Mouse (Mus musculus) MEL (cell line): ENCODE measurements around the gene Fto. TPM values are rescaled to one million over a fixed set of nuclear protein-coding genes. Genes with fewer than 3 reads are reported as not detected.

ENCODE experiments used
- DNase-seq: peaks from one replicate; pipeline ENCODE4 v3.0.0; 2011; ENCODE audit warnings: low read depth, low spot score
- H3K27ac ChIP-seq: 2 replicates; pipeline ENCODE4 v1.5.1; 2012; ENCODE audit warnings: low read depth, mild to moderate bottlenecking, control low read depth, low read length, moderate library complexity; ENCODE audit not compliant: control insufficient read depth
- H3K27me3 ChIP-seq, 2 experiments: fragments of 150-350 bp in 1 of 2; sonication (generic) in 1 of 2; 2 replicates each; pipeline ENCODE4 v1.6.1; 2012; ENCODE audit warnings: low read length in 2 of 2, mild to moderate bottlenecking in 2 of 2, improper control_type of control experiment in 1 of 2, moderate library complexity in 1 of 2; ENCODE audit not compliant: insufficient read depth in 2 of 2, control insufficient read depth in 1 of 2
- H3K36me3 ChIP-seq, 2 experiments: 2 replicates each; pipeline ENCODE4 v1.6.1; 2012 to 2014; ENCODE audit warnings: low read length in 2 of 2, improper control_type of control experiment in 1 of 2, inconsistent platforms in 1 of 2, mild to moderate bottlenecking in 1 of 2; ENCODE audit not compliant: insufficient read depth in 2 of 2, control insufficient read depth in 1 of 2
- H3K4me1 ChIP-seq, 2 experiments: fragments of 150-350 bp in 1 of 2; sonication (generic) in 1 of 2; 2 replicates each; pipeline ENCODE4 v1.6.1; 2012; ENCODE audit warnings: low read length in 2 of 2, improper control_type of control experiment in 1 of 2, mild to moderate bottlenecking in 1 of 2; ENCODE audit not compliant: insufficient read depth in 2 of 2, control insufficient read depth in 1 of 2
- H3K4me3 ChIP-seq, 2 experiments: fragments of 150-350 bp in 1 of 2; sonication (generic) in 1 of 2; 2 replicates each; pipeline ENCODE4 v1.5.1; 2012; ENCODE audit warnings: low read depth in 2 of 2, low read length in 2 of 2, mild to moderate bottlenecking in 2 of 2, moderate library complexity in 2 of 2, control low read depth in 1 of 2, improper control_type of control experiment in 1 of 2; ENCODE audit not compliant: control insufficient read depth in 1 of 2, insufficient read depth in 1 of 2
- H3K79me2 ChIP-seq: 2 replicates; pipeline ENCODE4 v1.6.1; 2012; ENCODE audit warnings: mild to moderate bottlenecking, low read length, moderate library complexity; ENCODE audit not compliant: control insufficient read depth, poor library complexity, insufficient read depth
- H3K9ac ChIP-seq: 2 replicates; pipeline ENCODE4 v1.6.1; 2012; ENCODE audit warnings: low read depth, mild to moderate bottlenecking, control low read depth, low read length, moderate library complexity; ENCODE audit not compliant: control insufficient read depth, poor library complexity, severe bottlenecking
- H3K9me3 ChIP-seq: fragments of 150-350 bp; sonication (generic); replicated peaks from 2 replicates; pipeline ENCODE4 v1.6.1; 2012; ENCODE audit warnings: mild to moderate bottlenecking, low read length, improper control_type of control experiment, moderate library complexity; ENCODE audit not compliant: insufficient read depth
- CTCF ChIP-seq, 3 experiments: IDR thresholded peaks in 2 of 3; conservative IDR thresholded peaks in 1 of 3; 2 replicates each; pipeline ENCODE4 v1.5.1; 2011 to 2012; ENCODE audit warnings: low read length in 3 of 3, low read depth in 2 of 3, mild to moderate bottlenecking in 2 of 3, improper control_type of control experiment in 1 of 3, inconsistent platforms in 1 of 3, mixed read lengths in 1 of 3, moderate library complexity in 1 of 3; ENCODE audit not compliant: control insufficient read depth in 1 of 3, insufficient read depth in 1 of 3, poor library complexity in 1 of 3, severe bottlenecking in 1 of 3
- EP300 ChIP-seq, 2 experiments: IDR thresholded peaks; 2 replicates each; pipeline ENCODE4 v1.6.1; 2011; ENCODE audit warnings: improper control_type of control experiment in 2 of 2, low read length in 2 of 2, low read depth in 1 of 2, mild to moderate bottlenecking in 1 of 2
- GABPA ChIP-seq: IDR thresholded peaks from 2 replicates; pipeline ENCODE4 v1.6.1; 2012; ENCODE audit warnings: low read depth, mild to moderate bottlenecking, inconsistent platforms, low read length, improper control_type of control experiment, moderate library complexity
- JUND ChIP-seq: IDR thresholded peaks from 2 replicates; pipeline ENCODE4 v1.6.1; 2011; ENCODE audit warnings: low read depth, mild to moderate bottlenecking, improper control_type of control experiment, low read length
- KAT2A ChIP-seq: conservative IDR thresholded peaks from 2 replicates; pipeline ENCODE4 v1.6.1; 2012; ENCODE audit warnings: low read depth, low read length, improper control_type of control experiment, inconsistent platforms
- MAZ ChIP-seq: IDR thresholded peaks from 2 replicates; pipeline ENCODE4 v1.6.1; 2012; ENCODE audit warnings: low read depth, mild to moderate bottlenecking, inconsistent platforms, low read length, improper control_type of control experiment
- MEF2A ChIP-seq: IDR thresholded peaks from 2 replicates; pipeline ENCODE4 v1.6.1; 2014; ENCODE audit warnings: low read depth, mild to moderate bottlenecking, inconsistent platforms, low read length, improper control_type of control experiment; ENCODE audit not compliant: poor library complexity, insufficient replicate concordance, severe bottlenecking; ENCODE audit errors: extremely low read depth
- MYC ChIP-seq: IDR thresholded peaks from 2 replicates; pipeline ENCODE4 v1.6.1; 2011; ENCODE audit warnings: low read depth, mild to moderate bottlenecking, low read length, improper control_type of control experiment, moderate library complexity
- POLR2A ChIP-seq, 2 experiments: IDR thresholded peaks; 2 replicates each; pipeline ENCODE4 v1.6.1; 2011 to 2012; ENCODE audit warnings: low read length in 2 of 2, mild to moderate bottlenecking in 2 of 2, control low read depth in 1 of 2, improper control_type of control experiment in 1 of 2, low read depth in 1 of 2, moderate library complexity in 1 of 2; ENCODE audit not compliant: control insufficient read depth in 1 of 2, insufficient read depth in 1 of 2, poor library complexity in 1 of 2
- RAD21 ChIP-seq: IDR thresholded peaks from 2 replicates; pipeline ENCODE4 v1.6.1; 2011; ENCODE audit warnings: mild to moderate bottlenecking, low read depth, low read length, improper control_type of control experiment
- SMC3 ChIP-seq: IDR thresholded peaks from 2 replicates; pipeline ENCODE4 v1.6.1; 2011; ENCODE audit warnings: low read depth, low read length, improper control_type of control experiment
- TAL1 ChIP-seq: IDR thresholded peaks from 2 replicates; pipeline ENCODE4 v1.6.1; 2012; ENCODE audit warnings: mild to moderate bottlenecking, inconsistent platforms, low read length, moderate library complexity, mixed read lengths
- TCF12 ChIP-seq: IDR thresholded peaks from 2 replicates; pipeline ENCODE4 v1.6.1; 2014; ENCODE audit warnings: low read depth, mild to moderate bottlenecking, inconsistent platforms, low read length, improper control_type of control experiment, moderate library complexity
- UBTF ChIP-seq: IDR thresholded peaks from 2 replicates; pipeline ENCODE4 v1.6.1; 2012; ENCODE audit warnings: low read depth, mild to moderate bottlenecking, inconsistent platforms, low read length, improper control_type of control experiment, moderate library complexity, borderline replicate concordance; ENCODE audit not compliant: insufficient read depth
- USF1 ChIP-seq: IDR thresholded peaks from 2 replicates; pipeline ENCODE4 v1.6.1; 2014; ENCODE audit warnings: low read depth, mild to moderate bottlenecking, inconsistent platforms, low read length, improper control_type of control experiment, moderate library complexity
- ZKSCAN1 ChIP-seq: IDR thresholded peaks from 2 replicates; pipeline ENCODE4 v1.6.1; 2012; ENCODE audit warnings: low read depth, mild to moderate bottlenecking, inconsistent platforms, low read length, improper control_type of control experiment, moderate library complexity
- ZMIZ1 ChIP-seq: IDR thresholded peaks from 2 replicates; pipeline ENCODE4 v1.6.1; 2012; ENCODE audit warnings: low read depth, mild to moderate bottlenecking, inconsistent platforms, low read length, improper control_type of control experiment, moderate library complexity
- ZNF384 ChIP-seq: IDR thresholded peaks from 2 replicates; pipeline ENCODE4 v1.6.1; 2012; ENCODE audit warnings: low read depth, mild to moderate bottlenecking, inconsistent platforms, low read length, improper control_type of control experiment
- polyA plus RNA-seq, 2 experiments: library from polyadenylated mRNA; stranded (reverse) in 1 of 2; unstranded in 1 of 2; fragments of >175 nt in 1 of 2; fragments of >200 nt in 1 of 2; gene quantifications; 2 replicates each; pipeline versions ENCODE4 v1.2.1 to v1.2.4; 2012; ENCODE audit warnings: low replicate concordance in 2 of 2, low read depth in 1 of 2; ENCODE audit not compliant: insufficient read length in 2 of 2, insufficient read depth in 1 of 2, missing spikeins in 1 of 2
- total RNA-seq: library from RNA; depleted of rRNA; stranded (reverse); fragments of 300-350 nt; gene quantifications from 2 replicates; pipeline ENCODE4 v1.2.3, GENCODE M21; 2012

The Fto gene
- total and polyA plus RNA-seq, 3 experiments, result 13.5 to 41.1 TPM; not detected in 1

DNA sequence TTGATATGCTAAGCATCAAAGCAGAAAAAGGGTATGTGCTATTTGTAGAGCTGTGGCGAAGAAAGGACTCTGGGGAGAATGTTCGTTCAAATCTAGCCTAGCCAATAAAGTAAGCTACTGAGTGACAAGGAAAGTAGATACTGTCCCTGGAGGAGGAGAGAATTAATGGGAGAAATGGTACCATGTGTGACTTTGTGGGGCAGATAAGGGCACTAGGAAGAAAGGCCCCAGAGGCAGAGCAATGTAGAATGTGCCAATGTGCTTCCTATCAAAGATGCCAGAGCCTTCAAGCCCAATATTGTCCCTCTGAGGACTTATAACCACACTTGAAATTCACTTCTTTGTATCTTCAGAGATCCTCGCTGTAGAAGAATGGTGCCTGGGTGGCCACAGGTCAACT lies 227.9 kb downstream of the Fto start:
- H3K9me3 ChIP-seq, result no peaks in the 10 kb centered on the region
- DNase-seq, result no peak
- H3K4me1 ChIP-seq, result no peaks in the 10 kb centered on the region; a peak in 1 of 4 replicates
- H3K27ac ChIP-seq, result no peak overlapping the region
- no peak for TF ChIP-seq POLR2A (IDR thresholded peaks at IDR 0.05; ENCODE audit: control insufficient read depth in 1 of 2, insufficient read depth in 1 of 2, low read depth in 1 of 2, low read length in 2 of 2, poor library complexity in 1 of 2)
- no peak for TF ChIP-seq ZKSCAN1
- TF ChIP-seq MYC, result no peak
- TF ChIP-seq KAT2A, result no peak
- TF ChIP-seq ZMIZ1, result no peak
- H3K4me3 ChIP-seq, result no peak overlapping the region
- no peaks in the 10 kb centered on the region for H3K36me3 ChIP-seq
- H3K27me3 ChIP-seq, result no peaks in the 10 kb centered on the region
- H3K79me2 ChIP-seq, result no peaks in the 10 kb centered on the region
- H3K9ac ChIP-seq, result no peak overlapping the region

DNA sequence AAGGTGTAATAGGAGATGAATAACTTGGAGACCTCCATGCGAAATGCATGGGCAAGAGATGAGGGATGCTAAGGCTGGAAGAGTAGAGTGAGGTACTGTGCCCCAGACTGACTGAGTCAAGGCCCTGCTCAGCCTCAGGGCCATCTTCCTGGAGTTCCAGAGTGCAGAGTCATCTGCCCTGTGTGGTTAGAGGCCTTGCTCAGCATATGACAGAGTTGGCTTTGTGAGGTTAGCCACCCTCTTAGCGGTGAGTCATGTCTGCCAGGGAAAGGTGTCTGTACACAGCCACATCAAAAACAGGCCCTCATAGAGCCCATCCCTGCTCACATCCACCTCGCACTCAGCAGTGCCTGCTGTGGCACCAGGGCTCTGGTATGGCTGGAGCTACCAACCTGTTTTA lies 232.2 kb downstream of the Fto start:
- no peaks in the 10 kb centered on the region for H3K79me2 ChIP-seq
- no peaks in the 10 kb centered on the region for H3K9me3 ChIP-seq
- H3K36me3 ChIP-seq, result no peaks in the 10 kb centered on the region; a peak in 1 of 4 replicates
- H3K27me3 ChIP-seq, result no peaks in the 10 kb centered on the region
- no peak overlapping the region for H3K4me3 ChIP-seq
- no peak overlapping the region for H3K27ac ChIP-seq
- no peak for TF ChIP-seq MAZ
- no peak for TF ChIP-seq ZNF384
- no peak for TF ChIP-seq MYC
- no peak for TF ChIP-seq USF1
- TF ChIP-seq TAL1, result no peak
- TF ChIP-seq ZMIZ1, result no peak
- no peak for TF ChIP-seq TCF12
- TF ChIP-seq GABPA, result no peak
- no peak for TF ChIP-seq JUND
- TF ChIP-seq CTCF (IDR thresholded peaks at IDR 0.05 in 2 of 3, conservative IDR thresholded peaks at IDR 0.05 in 1 of 3; ENCODE audit: control insufficient read depth in 1 of 3, insufficient read depth in 1 of 3, low read depth in 2 of 3, low read length in 3 of 3, poor library complexity in 1 of 3, severe bottlenecking in 1 of 3), result no peak
- no peak for TF ChIP-seq KAT2A
- no peak for TF ChIP-seq EP300 (IDR thresholded peaks at IDR 0.05; ENCODE audit: low read depth in 1 of 2, low read length in 2 of 2)
- TF ChIP-seq RAD21, result no peak
- TF ChIP-seq SMC3, result no peak
- no peak for TF ChIP-seq UBTF
- TF ChIP-seq MEF2A, result no peak
- DNase-seq, result no peak
- no peaks in the 10 kb centered on the region; a peak in 1 of 4 replicates for H3K4me1 ChIP-seq
- H3K9ac ChIP-seq, result no peak overlapping the region
